Mouse (Mus musculus) heart, adult 11 months (tissue): ENCODE results near the gene Lypd6.

ENCODE experiments used
- DNase-seq: peaks from one replicate; pipeline ENCODE4 v3.0.0; 2022

Lypd6 gene

DNA sequence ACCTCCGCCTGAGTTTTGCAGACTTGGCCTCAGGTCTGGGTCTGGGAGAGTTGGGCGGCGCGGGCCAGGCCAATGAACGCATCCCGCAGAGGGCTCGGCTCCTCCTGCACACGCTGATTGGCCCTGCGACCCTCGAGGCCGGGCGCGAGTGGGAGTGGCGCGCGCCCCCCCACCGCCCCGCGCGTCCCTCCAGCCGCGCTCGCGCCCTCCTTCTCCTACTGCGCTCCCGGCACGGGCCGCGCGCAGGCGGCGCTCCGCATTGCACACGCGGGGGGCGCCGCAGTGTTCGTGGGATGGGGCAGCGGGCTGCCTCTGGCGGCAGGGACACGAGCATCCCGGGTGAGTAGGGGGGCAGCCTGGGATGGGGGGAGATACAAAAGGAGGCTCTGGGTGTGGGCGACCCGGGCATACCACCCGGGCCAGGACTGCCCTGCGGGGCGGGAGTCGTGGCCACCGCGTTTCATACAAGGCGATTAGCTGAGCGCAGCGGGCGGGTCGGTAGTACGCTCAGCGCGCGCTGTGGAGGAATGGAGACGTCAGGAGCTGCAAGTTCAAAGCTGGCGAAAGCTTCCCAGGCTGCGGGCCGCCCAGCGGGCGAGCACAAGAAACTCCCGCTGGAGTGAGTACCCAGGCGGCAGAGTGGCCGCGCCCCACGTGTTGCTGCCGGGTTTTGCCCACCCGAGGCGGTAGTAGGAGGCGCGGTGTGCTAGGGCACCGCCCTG is at the start of gene Lypd6:
Lypd6 (plus strand) TSS at position 184 of the 722 bp plus-strand sequence.
- DNase-seq: peak; percentile 96

- peak; percentile 8 for DNase-seq
Measured at GRCm38 (mm10) chr2:50019477-50019876, 46.8 kb upstream of the Lypd6 start.

DNA sequence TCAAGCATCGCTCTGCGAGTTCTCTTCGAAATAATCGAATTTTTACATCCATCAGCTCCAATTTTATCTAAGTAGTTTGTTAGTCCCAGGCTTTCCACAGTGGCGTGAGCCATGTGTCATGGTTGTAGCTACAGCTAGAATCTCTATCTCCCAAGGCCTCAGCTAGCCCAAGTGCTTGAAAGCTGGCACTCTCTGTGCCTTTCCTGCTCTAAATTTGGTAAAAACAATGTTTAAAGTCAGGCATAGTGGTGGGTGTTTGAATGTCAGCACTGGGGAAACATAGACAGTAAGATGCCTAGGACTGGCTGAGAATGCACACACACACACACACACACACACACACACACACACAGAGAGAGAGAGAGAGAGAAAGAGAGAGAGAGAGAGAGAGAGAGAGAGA is 40.7 kb upstream of the Lypd6 start:
- DNase-seq: no peak

DNA sequence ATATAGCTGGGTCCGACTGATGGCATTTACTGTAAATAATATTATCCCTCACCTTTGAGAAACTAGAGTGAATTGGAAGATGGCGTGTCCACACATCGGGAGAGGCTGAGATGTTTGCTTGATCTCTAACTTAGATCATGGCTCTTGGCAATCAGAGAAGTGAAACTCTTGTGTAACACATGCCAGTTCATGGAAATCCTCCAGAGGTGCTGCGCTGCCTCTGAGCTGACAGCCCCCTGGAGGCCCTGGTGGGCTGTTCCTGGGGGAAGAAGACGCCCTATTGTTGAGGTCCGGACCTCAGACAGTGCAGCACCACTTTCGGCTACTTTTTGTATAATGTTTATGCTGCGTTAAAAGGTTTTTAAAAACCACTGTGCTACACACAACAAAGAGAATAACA is 37.3 kb upstream of the Lypd6 start:
- no peak for DNase-seq

GRCm38 (mm10) chr2:50044170-50044870 is 21.9 kb upstream of the Lypd6 start:
- DNase-seq: no peak

DNA sequence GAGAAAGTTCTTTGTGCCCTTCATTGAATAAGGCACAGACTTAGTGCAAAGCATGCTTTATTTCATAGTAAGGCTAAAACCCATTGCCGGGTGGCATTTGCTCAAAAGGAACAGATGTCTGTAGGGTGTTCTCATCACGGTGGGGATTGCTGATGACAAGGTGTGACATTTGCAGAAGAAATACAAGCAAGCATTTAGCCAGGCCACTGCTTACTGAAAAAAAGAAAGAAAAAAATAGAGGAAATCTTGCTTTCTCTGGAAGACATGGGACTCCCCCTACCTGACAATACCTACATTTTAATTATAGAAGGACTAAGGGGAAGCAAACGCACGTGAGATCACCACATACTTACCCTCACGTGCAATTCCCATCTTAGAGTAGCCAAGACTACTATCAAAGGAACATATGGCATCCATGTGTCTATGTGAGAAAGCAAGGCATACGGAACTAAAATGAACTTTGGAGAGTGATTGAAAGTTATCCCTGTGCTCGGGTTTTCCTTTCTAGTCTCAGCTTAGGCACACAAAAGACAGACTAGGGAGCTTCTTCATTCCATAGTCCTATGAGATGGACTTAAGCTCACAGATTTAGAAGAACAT is 21.3 kb upstream of the Lypd6 start:
- no peak for DNase-seq

GRCm38 (mm10) chr2:50045841-50046240 is 20.4 kb upstream of the Lypd6 start:
- no peak for DNase-seq

DNA sequence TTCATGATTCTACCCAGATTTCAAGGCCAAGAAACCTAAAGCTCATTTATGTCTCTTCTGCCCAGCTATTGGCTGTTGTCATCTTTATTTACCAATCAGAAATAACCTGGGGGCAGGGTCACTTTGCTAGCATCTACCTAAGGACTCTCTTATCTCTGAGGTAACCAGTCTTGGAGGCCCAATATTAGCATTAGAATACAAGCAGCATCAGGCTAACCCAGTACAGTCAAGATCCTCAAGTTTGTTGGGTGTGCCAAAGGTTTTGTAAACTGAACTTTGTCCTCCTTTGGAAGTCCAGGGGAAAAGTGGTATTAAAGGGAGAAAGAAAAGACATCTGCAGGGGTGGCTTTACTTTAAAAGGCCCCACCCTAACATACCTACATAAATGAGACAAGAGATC is 17.8 kb upstream of the Lypd6 start:
- no peak for DNase-seq

GRCm38 (mm10) chr2:50053893-50054292 is 12.3 kb upstream of the Lypd6 start:
- DNase-seq: no peak

GRCm38 (mm10) chr2:50065902-50066245 is 355 bp upstream of the Lypd6 start:
- no peak for DNase-seq

GRCm38 (mm10) chr2:50066968-50067315 is 713 bp downstream of the Lypd6 start:
- no peak for DNase-seq

- peak; percentile 65 for DNase-seq
Measured at GRCm38 (mm10) chr2:50069571-50070295, 3.5 kb downstream of the Lypd6 start.

DNA sequence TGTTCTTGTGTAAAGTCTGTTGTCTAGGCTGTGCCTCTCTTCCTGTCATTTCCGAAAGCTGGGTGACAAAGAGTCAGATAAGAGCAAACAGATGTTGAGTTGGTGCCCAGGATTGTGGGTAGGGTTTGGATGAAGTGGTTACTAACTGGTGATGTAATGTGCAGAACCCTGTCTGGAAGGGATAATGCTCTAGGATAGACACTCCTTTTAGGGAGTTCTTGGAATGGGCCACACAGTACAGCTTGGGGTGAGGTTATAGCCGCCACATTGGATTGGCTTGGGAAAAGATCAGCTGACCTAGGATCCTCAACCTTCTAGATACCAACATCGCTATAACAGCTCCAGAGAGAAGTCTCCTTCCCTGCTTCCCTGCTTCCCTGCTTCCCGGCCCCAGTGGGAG is 5.9 kb downstream of the Lypd6 start:
- peak; percentile 55 for DNase-seq

DNA sequence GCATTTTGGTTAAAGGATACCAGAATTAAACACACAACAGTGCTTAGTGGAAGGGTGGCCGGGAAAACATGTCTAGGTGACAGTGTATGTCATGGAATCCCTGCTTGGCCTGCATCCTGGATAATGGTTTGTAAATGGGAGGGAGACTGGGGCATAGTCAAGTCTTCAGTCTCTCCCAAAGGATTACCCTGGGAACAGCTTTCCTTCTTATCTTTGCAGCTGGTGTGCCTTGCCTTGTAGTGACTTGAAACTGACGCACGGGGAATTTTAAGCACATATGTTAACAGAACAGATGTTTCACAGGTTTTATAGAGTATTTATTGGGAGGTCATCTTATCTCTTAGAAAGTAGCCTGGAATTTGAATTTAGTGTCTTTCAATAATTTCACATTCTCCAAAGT is 18.5 kb downstream of the Lypd6 start:
- peak; percentile 80 for DNase-seq

DNA sequence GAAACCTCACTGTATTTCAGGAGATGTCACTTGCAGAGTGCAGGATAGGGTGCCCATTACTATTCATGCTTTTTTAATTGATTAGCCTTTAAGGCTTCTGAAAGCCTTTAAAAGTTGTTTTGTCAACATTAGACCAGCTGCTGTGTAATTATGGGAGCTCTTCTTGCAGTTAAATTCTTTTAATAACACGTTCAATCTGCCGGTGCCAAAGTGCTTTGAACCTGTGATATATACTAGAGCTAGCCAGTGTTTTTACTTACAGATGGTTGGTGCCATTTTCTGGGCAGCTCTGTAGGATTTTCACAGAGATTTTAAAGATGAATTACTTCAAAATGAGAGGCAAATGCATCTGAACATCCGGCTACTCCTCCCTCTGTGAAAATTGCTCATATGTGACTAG is 21.5 kb downstream of the Lypd6 start:
- peak; percentile 14 for DNase-seq

DNA sequence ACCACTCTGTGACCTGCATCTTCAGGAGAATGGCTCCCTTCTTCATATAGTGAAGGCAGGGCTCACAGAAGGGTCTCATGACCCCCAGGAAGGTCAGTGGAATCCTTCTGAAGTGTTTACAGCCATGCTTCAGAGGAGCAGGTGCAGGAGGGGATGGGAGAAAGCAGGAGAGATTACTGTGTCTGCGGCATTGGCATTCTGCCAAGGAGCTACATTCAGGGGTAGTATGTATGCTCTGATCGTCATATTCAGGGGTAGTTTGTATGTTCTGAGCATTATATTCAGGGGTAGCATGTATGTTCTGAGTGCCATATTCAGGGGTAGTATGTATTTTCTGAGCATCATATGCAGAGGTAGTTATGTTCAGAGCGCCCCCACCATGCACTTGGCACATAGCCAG is 30.1 kb downstream of the Lypd6 start:
- peak; percentile 48 for DNase-seq

DNA sequence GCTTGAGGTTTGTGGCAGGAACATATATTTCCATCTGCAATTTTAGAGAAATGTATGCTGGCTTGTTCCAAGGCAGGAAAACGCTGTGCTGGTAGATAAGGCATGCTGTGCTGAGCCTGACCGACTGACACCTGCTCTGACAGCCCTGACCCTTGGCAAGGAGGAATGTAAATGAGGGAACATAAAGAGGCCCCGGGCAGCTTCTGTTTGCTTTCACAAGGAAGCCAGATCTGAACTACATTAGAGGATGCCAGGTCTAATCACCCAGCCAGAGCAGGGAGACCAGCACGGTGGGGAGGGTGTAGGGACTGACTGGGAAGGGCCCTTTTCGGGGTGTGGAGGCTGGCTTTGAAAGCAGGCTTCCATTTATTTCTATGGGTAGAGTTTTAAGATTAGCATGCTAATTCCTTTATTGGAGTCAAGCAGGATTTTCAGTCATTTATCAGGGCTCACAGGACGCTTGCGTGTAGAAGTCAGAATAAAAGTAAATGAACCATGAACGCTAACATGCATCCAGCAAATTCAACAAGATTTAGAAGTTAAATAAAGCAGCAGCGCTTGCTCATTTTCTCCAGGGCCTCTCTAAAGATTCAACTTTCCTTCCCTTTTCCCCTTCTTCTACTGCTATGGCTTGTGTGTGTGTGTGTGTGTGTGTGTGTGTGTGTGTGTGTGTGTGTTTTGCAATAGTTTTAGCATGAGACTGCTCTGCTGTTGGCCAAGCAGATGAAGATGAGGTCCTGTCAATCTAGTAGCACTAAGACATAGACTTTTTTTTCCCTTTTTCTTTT is 34.3 kb downstream of the Lypd6 start:
- DNase-seq: peak; percentile 87

- peak; percentile 59 for DNase-seq
Measured at GRCm38 (mm10) chr2:50101152-50101450, 34.9 kb downstream of the Lypd6 start.

DNA sequence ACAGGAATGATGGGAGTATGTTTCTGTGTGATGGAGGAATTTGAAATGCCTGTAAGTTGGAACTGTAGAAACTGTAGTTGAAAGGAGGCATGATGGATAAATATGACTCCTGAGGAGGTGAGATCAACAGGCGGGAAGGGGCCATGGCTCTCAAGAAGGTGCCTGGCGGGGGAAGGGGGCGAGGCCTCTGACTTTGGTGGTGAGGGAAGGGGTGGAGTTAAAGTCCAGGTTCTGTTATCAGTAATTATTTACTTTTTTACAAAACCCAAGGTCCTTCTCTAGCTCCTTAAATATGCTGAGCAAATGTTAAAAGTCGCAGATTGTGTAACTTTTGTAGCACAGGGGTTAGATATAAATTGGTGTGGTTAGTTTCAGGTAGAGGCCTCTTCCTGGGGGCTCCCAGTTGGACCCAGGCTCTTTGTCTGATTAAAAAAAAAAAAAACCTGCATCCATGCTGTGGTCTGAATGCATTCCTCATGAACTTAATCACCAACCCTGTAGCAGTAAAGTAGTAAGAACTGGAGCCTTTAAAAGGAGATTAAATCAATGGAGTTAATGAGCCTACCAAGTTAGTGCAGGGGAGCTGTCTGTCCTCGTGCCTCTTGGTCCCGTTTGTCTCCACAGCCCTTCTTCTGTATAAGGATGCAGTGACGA is 37.7 kb downstream of the Lypd6 start:
- DNase-seq: peak; percentile 8

DNA sequence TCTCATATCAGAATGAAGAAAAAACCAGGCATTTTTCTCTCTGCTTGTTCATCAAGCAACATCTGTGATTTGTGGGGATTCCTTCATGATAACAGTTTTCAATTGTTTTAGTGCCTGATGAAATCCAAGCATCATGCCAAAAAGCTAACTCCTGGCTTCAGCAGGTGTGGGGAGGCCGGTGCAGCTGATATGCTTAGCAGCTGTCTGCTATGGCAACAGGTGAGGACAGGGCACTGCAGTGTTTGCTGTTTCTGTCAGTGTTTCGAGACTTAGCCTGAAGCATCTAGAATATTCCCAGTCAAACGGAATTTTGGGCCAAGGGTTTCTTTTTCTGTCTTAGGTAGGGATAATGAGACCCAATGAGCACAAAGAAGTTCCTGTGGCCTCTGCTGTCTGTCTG is 39.4 kb downstream of the Lypd6 start:
- peak; percentile 58 for DNase-seq

GRCm38 (mm10) chr2:50105992-50106391 is 39.8 kb downstream of the Lypd6 start:
- DNase-seq: peak; percentile 43

- peak; percentile 41 for DNase-seq
Measured at GRCm38 (mm10) chr2:50106879-50107278, 40.6 kb downstream of the Lypd6 start.

DNA sequence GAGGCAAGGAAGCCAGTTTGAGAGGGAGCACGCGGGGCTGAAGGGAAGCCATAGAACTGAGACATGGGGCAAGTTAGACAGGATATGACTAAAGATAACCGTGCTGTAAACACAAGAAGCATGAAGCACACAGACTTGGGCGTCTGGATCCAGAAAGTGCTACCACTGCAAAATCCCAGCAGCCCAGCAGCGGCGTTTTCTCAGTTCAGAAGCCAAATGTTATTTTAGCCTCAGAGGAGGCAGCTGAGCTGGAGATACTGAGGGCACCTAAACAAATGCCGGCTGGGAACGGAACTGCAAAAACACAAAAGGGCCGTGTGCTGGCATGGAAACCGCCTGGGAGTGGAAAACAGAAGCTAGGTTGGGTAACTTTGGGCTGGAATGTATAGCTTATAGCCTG is 43.9 kb downstream of the Lypd6 start:
- DNase-seq: peak; percentile 92
